Mouse (Mus musculus) thymus, adult 2 months (tissue): Measurements from ENCODE around the gene Rab6b.

Experiments
- CTCF ChIP-seq: fragments of 200-500 bp; IDR thresholded peaks from 2 replicates; pipeline ENCODE4 v1.5.1; 2012; ENCODE audit warnings: mild to moderate bottlenecking, control low read depth, low read length, moderate library complexity, borderline replicate concordance; ENCODE audit not compliant: control insufficient read depth, poor library complexity, insufficient read depth; ENCODE audit errors: extremely low read depth
- POLR2A ChIP-seq: fragments of 200-500 bp; IDR thresholded peaks from 2 replicates; pipeline ENCODE4 v1.6.1; 2012; ENCODE audit warnings: mild to moderate bottlenecking, low read length, control low read depth, moderate library complexity; ENCODE audit not compliant: control insufficient read depth, poor library complexity, insufficient read depth; ENCODE audit errors: extremely low read depth

GRCm38 (mm10) chr9:103174771-103175519 is 63.4 kb downstream of the Rab6b start:
- TF ChIP-seq CTCF (no peak), POLR2A (no peak)
